Mouse (Mus musculus): ENCODE measurements around the gene Crp. TPM values are rescaled to one million over a fixed set of nuclear protein-coding genes. Genes with fewer than 3 reads are reported as not detected.

Crp gene
- polyA plus RNA-seq, 1 experiment from 2014 or later = not detected

DNA sequence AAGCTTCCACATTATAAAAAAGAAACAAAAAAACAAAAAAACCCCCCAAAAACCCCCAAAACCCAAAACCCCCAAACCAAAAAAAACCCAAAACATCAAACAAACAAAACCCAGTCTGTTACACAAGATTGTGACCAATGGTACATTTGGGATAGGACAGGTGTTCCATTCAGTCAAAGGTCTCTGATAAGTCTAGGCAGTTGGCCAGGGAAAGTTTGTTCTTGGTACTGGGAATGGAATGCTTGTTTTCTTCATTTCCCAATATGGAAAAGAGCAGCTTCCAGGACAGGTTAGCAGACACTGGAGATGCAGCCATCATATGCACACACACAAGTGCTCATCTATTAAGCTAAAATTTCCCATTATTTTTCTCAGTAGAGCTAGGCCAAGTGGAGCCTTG is 433 bp upstream of the Crp start:
- H3K4me2 ChIP-seq = no peak overlapping the region
- H3K27me3 ChIP-seq (ENCODE audit: insufficient read depth, low read length) = no peaks in the 10 kb centered on the region
- H3K9me3 ChIP-seq (ENCODE audit: low read depth, low read length) = no peaks in the 10 kb centered on the region
- H3K4me1 ChIP-seq (ENCODE audit: insufficient read depth) = no peaks in the 10 kb centered on the region
- no peak overlapping the region for H3K27ac ChIP-seq (ENCODE audit: low read depth)
- DNase-seq = no peak
- ATAC-seq (ENCODE audit: insufficient read depth) = no peak
- H3K36me3 ChIP-seq (ENCODE audit: insufficient read depth) = no peaks in the 10 kb centered on the region
- TF ChIP-seq CTCF (IDR thresholded peaks at IDR 0.05; ENCODE audit: low read depth) = no peak
- H3K9ac ChIP-seq = no peak overlapping the region
- no peak overlapping the region for H3K4me3 ChIP-seq (ENCODE audit: low read depth, low read length)

GRCm38 (mm10) chr1:172700814-172701213 is 3.0 kb downstream of the Crp start:
- ATAC-seq (ENCODE audit: insufficient read depth) = no peak
- no peaks in the 10 kb centered on the region for H3K27me3 ChIP-seq (ENCODE audit: insufficient read depth, low read length)
- 86% methylated on average over 3 of the region's 3 CpGs for WGBS
- H3K4me3 ChIP-seq (ENCODE audit: low read depth, low read length) = no peak overlapping the region
- H3K36me3 ChIP-seq (ENCODE audit: insufficient read depth) = no peaks in the 10 kb centered on the region
- H3K4me1 ChIP-seq (ENCODE audit: insufficient read depth) = no peaks in the 10 kb centered on the region
- no peak overlapping the region for H3K9ac ChIP-seq
- DNase-seq = no peak
- no peaks in the 10 kb centered on the region for H3K9me3 ChIP-seq (ENCODE audit: low read depth, low read length)
- no peak overlapping the region for H3K4me2 ChIP-seq
- no peak for TF ChIP-seq CTCF (IDR thresholded peaks at IDR 0.05; ENCODE audit: low read depth)
- no peak overlapping the region for H3K27ac ChIP-seq (ENCODE audit: low read depth)

DNA sequence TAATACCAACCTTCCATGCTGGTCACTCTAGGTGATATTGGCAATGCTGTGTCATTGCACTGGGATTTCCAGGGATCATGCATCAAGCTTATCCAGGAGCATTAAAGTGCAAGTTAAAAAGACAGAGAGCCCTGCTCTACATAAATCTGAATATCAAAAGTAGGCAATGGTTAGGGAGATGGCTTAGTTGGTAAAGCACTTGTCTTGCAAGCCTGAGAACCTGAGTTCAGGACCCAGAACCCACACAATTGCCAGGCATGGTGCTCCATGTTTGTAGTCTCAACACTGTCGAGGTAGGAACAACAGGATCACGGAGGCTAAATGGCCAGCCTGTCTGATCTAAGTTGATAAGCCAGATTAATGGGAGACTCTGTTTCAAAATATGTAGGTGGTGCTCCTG is 3.5 kb downstream of the Crp start:
- Histone ChIP-seq H3K4me3 (ENCODE audit: low read depth, low read length) (no peak overlapping the region), H3K27ac (ENCODE audit: low read depth) (no peak overlapping the region), H3K4me2 (no peak overlapping the region), H3K27me3 (ENCODE audit: insufficient read depth, low read length) (no peaks in the 10 kb centered on the region), H3K9me3 (ENCODE audit: low read depth, low read length) (no peaks in the 10 kb centered on the region), H3K4me1 (ENCODE audit: insufficient read depth) (no peaks in the 10 kb centered on the region), H3K36me3 (ENCODE audit: insufficient read depth) (no peaks in the 10 kb centered on the region), H3K9ac (no peak overlapping the region)
- DNase-seq = no peak
- no peak for TF ChIP-seq CTCF (IDR thresholded peaks at IDR 0.05; ENCODE audit: low read depth)
- WGBS = 90% methylated on average over 2 of the region's 2 CpGs
- no peak for ATAC-seq (ENCODE audit: insufficient read depth)

DNA sequence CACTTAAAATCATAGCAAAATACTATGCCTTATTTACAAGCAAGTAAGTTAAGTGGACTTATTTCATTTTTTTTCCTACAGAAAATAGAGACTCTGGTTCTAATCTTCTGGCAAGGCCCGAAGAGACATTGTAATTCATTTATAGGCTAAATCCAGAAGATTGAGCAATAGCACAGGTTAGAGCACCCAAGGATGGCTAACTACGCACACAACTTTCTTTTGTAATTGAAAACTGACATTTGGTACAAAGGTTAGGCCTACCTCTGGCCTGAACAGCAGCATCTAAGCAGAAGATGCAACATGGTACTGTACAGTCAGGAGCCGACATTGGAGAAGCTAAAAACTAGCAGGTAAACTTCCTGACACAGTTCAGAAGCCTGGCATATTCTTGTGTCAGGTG is 4.0 kb downstream of the Crp start:
- Histone ChIP-seq H3K4me2 (no peak overlapping the region), H3K4me3 (ENCODE audit: low read depth, low read length) (no peak overlapping the region), H3K9me3 (ENCODE audit: low read depth, low read length) (no peaks in the 10 kb centered on the region), H3K27ac (ENCODE audit: low read depth) (no peak overlapping the region), H3K9ac (no peak overlapping the region), H3K36me3 (ENCODE audit: insufficient read depth) (no peaks in the 10 kb centered on the region), H3K4me1 (ENCODE audit: insufficient read depth) (no peaks in the 10 kb centered on the region), H3K27me3 (ENCODE audit: insufficient read depth, low read length) (no peaks in the 10 kb centered on the region)
- 85% methylated on average over 3 of the region's 3 CpGs for WGBS
- ATAC-seq (ENCODE audit: insufficient read depth) (no peak), DNase-seq (no peak)
- TF ChIP-seq CTCF (IDR thresholded peaks at IDR 0.05; ENCODE audit: low read depth) = no peak

DNA sequence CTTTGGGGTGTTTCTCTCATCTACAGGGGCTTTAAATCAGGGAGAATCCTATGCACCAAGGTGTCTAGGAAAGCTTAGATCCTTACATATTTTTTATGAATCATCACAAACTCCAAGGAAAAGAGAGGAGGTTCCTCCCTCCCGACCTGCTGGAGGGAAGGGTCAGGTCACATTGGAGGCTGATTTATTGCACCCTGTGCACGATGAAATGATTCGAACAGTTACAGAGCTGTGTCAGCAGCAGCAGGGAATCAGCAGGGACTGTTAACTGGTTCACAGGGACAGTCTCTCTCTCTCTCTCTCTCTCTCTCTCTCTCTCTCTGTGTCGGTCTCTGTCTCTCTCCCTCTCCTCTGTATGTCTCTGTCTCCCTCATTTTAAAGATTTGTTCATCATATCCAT is 6.9 kb downstream of the Crp start:
- 42% methylated on average over 4 of the region's 4 CpGs for WGBS
- Histone ChIP-seq H3K27me3 (ENCODE audit: insufficient read depth, low read length) (no peaks in the 10 kb centered on the region), H3K9ac (no peak overlapping the region), H3K27ac (ENCODE audit: low read depth) (no peak overlapping the region), H3K4me1 (ENCODE audit: insufficient read depth) (no peaks in the 10 kb centered on the region), H3K4me2 (no peak overlapping the region), H3K36me3 (ENCODE audit: insufficient read depth) (no peaks in the 10 kb centered on the region), H3K9me3 (ENCODE audit: low read depth, low read length) (no peaks in the 10 kb centered on the region), H3K4me3 (ENCODE audit: low read depth, low read length) (no peak overlapping the region)
- ATAC-seq (ENCODE audit: insufficient read depth) (no peak), DNase-seq (no peak)
- no peak for TF ChIP-seq CTCF (IDR thresholded peaks at IDR 0.05; ENCODE audit: low read depth)

GRCm38 (mm10) chr1:172706243-172706642 is 8.4 kb downstream of the Crp start:
- Histone ChIP-seq H3K27me3 (ENCODE audit: insufficient read depth, low read length) (no peaks in the 10 kb centered on the region), H3K9ac (no peak overlapping the region), H3K36me3 (ENCODE audit: insufficient read depth) (no peaks in the 10 kb centered on the region), H3K4me2 (no peak overlapping the region), H3K4me1 (ENCODE audit: insufficient read depth) (no peaks in the 10 kb centered on the region), H3K4me3 (ENCODE audit: low read depth, low read length) (no peak overlapping the region), H3K9me3 (ENCODE audit: low read depth, low read length) (no peaks in the 10 kb centered on the region), H3K27ac (ENCODE audit: low read depth) (no peak overlapping the region)
- ATAC-seq (ENCODE audit: insufficient read depth) (no peak), DNase-seq (no peak)
- TF ChIP-seq CTCF (IDR thresholded peaks at IDR 0.05; ENCODE audit: low read depth) = no peak
- 90% methylated on average over 4 of the region's 4 CpGs for WGBS

- H3K9me3 ChIP-seq (ENCODE audit: low read depth, low read length) = no peaks in the 10 kb centered on the region
- WGBS = 83% methylated on average over 3 of the region's 3 CpGs
These were observed 12.0 kb downstream of the Crp start for GRCm38 (mm10) chr1:172709788-172710350.

DNA sequence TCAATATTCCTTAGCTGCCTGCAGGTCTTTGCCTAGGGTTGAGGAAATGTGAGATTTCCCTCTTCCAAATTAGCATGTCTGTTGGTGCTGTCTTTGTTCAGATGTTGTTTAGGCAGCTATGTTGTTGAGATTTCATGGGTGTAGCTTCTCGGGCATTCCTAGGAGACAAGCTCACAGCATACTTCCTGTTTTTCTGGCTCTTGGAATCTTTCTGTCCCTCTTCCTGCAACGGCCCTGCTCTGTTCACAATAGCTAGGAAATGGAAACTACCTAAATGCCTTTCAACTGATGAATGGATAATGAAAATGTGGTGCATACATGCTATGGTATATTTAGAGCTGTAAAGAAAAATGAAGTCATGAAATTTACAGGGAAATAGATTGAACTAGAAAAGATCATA is 13.5 kb downstream of the Crp start:
- ATAC-seq (ENCODE audit: insufficient read depth) (peak; percentile 41; the same call in 1 of the 2 replicates), DNase-seq (peak; percentile 13)

More at GRCm38 (mm10) chr1:172709788-172710350, 12.0 kb downstream of the Crp start:
- ATAC-seq (ENCODE audit: insufficient read depth) (no peak), DNase-seq (no peak)
- TF ChIP-seq CTCF (IDR thresholded peaks at IDR 0.05; ENCODE audit: low read depth) = no peak
- Histone ChIP-seq H3K27ac (ENCODE audit: low read depth) (no peak overlapping the region), H3K4me2 (no peak overlapping the region), H3K4me1 (ENCODE audit: insufficient read depth) (no peaks in the 10 kb centered on the region), H3K4me3 (ENCODE audit: low read depth, low read length) (no peak overlapping the region), H3K9ac (no peak overlapping the region), H3K36me3 (ENCODE audit: insufficient read depth) (no peaks in the 10 kb centered on the region), H3K27me3 (ENCODE audit: insufficient read depth, low read length) (no peaks in the 10 kb centered on the region)

More for the DNA sequence above, 13.5 kb downstream of the Crp start:
- Histone ChIP-seq H3K4me2 (no peak overlapping the region), H3K4me1 (ENCODE audit: insufficient read depth) (no peaks in the 10 kb centered on the region), H3K9ac (no peak overlapping the region), H3K27ac (ENCODE audit: low read depth) (no peak overlapping the region), H3K36me3 (ENCODE audit: insufficient read depth) (no peaks in the 10 kb centered on the region), H3K9me3 (ENCODE audit: low read depth, low read length) (no peaks in the 10 kb centered on the region), H3K4me3 (ENCODE audit: low read depth, low read length) (no peak overlapping the region), H3K27me3 (ENCODE audit: insufficient read depth, low read length) (no peaks in the 10 kb centered on the region)
- TF ChIP-seq CTCF (IDR thresholded peaks at IDR 0.05; ENCODE audit: low read depth) = no peak
- 43% methylated on average over 2 of the region's 2 CpGs for WGBS
